Mouse (Mus musculus) midbrain, embryonic 16.5 days (tissue): Measurements from ENCODE around the gene Magi2. TPM values are rescaled to one million over a fixed set of nuclear protein-coding genes. Genes with fewer than 3 reads are reported as not detected.

Experiments
- ATAC-seq: fragments of 200-750 bp; cut with Nextera tagmentation; 2 replicates; pipeline ENCODE4 v1.8.0; 2017; ENCODE audit warnings: moderate TSS enrichment
- H3K27ac ChIP-seq: fragments of 300-500 bp; sonication (generic); 2 replicates; pipeline ENCODE4 v1.5.1; 2014; ENCODE audit warnings: mild to moderate bottlenecking, low read length, mixed read lengths
- H3K27me3 ChIP-seq: fragments of 300-500 bp; sonication (generic); 2 replicates; pipeline ENCODE4 v1.6.1; 2014; ENCODE audit warnings: low read depth, low read length, mixed read lengths; ENCODE audit not compliant: control insufficient read depth, insufficient read depth
- H3K36me3 ChIP-seq: fragments of 300-500 bp; sonication (generic); 2 replicates; pipeline ENCODE4 v1.6.1; 2014; ENCODE audit warnings: mild to moderate bottlenecking, low read length, moderate library complexity, mixed read lengths; ENCODE audit not compliant: control insufficient read depth, insufficient read depth
- H3K4me1 ChIP-seq: fragments of 300-500 bp; sonication (generic); 2 replicates; pipeline ENCODE4 v1.6.1; 2014; ENCODE audit warnings: mild to moderate bottlenecking, low read length, mixed read lengths; ENCODE audit not compliant: control insufficient read depth, insufficient read depth
- H3K4me2 ChIP-seq: fragments of 300-500 bp; sonication (generic); 2 replicates; pipeline ENCODE4 v1.6.1; 2014; ENCODE audit warnings: mild to moderate bottlenecking, low read length, mixed read lengths
- H3K4me3 ChIP-seq: fragments of 300-500 bp; sonication (generic); 2 replicates; pipeline ENCODE4 v1.5.1; 2014; ENCODE audit warnings: low read depth, mild to moderate bottlenecking, low read length, moderate library complexity, mixed read lengths
- H3K9ac ChIP-seq: fragments of 300-500 bp; sonication (generic); 2 replicates; pipeline ENCODE4 v1.6.1; 2014; ENCODE audit warnings: low read depth, low read length, mixed read lengths
- H3K9me3 ChIP-seq: fragments of 300-500 bp; sonication (generic); replicated peaks from 2 replicates; pipeline ENCODE4 v1.6.1; 2014; ENCODE audit warnings: mild to moderate bottlenecking, low read length, mixed read lengths; ENCODE audit not compliant: control insufficient read depth, poor library complexity, severe bottlenecking
- WGBS: fragments of 180-500 bp; shearing (Covaris S2); extraction: QIAGEN DNeasy Blood & Tissue Kit; methylation state at CpG from one replicate; pipeline ENCODE4 v1.1.7; 2014; 5-methylcytosine and 5-hydroxymethylcytosine counted together
- polyA plus RNA-seq: library from polyadenylated mRNA; unstranded; fragments of >200 nt; fragmentation: Nextera tagmentation; extraction: Ambion mirVana; gene quantifications from 2 replicates; pipeline ENCODE4 v1.2.1, GENCODE M21; 2015

Magi2 gene
- polyA plus RNA-seq, 1 experiment from 2014 or later: 33.0 TPM

GRCm38 (mm10) chr5:20109496-20109895, 882.7 kb downstream of the Magi2 start:
- 93% methylated on average over 3 of the region's 3 CpGs for WGBS
- no peaks in the 10 kb centered on the region for H3K9me3 ChIP-seq
- H3K27me3 ChIP-seq: no peaks in the 10 kb centered on the region
- no peaks in the 10 kb centered on the region for H3K36me3 ChIP-seq
- H3K27ac ChIP-seq: no peak overlapping the region
- no peak overlapping the region for H3K9ac ChIP-seq
- H3K4me1 ChIP-seq: no peaks in the 10 kb centered on the region
- H3K4me3 ChIP-seq: no peak overlapping the region
- ATAC-seq: no peak
- H3K4me2 ChIP-seq: no peak overlapping the region

GRCm38 (mm10) chr5:20117156-20117555, 890.3 kb downstream of the Magi2 start:
- H3K4me3 ChIP-seq: no peak overlapping the region
- H3K27ac ChIP-seq: no peak overlapping the region
- H3K36me3 ChIP-seq: no peaks in the 10 kb centered on the region
- no peak overlapping the region for H3K9ac ChIP-seq
- no peak for ATAC-seq
- no peaks in the 10 kb centered on the region for H3K27me3 ChIP-seq
- no peaks in the 10 kb centered on the region for H3K9me3 ChIP-seq
- H3K4me2 ChIP-seq: no peak overlapping the region
- no peaks in the 10 kb centered on the region for H3K4me1 ChIP-seq
- WGBS: 96% methylated on average over 3 of the region's 3 CpGs

GRCm38 (mm10) chr5:20140235-20140634, 913.4 kb downstream of the Magi2 start:
- no peaks in the 10 kb centered on the region for H3K9me3 ChIP-seq
- 47% methylated on average over 2 of the region's 2 CpGs for WGBS

GRCm38 (mm10) chr5:20140662-20141444, 914.0 kb downstream of the Magi2 start:
- Histone ChIP-seq H3K4me2 (peak overlapping the region; percentile 23), H3K4me3 (no peak overlapping the region), H3K9me3 (no peaks in the 10 kb centered on the region), H3K36me3 (no peaks in the 10 kb centered on the region), H3K9ac (no peak overlapping the region), H3K27ac (peak overlapping the region; percentile 50; the same call in 1 of the 2 replicates), H3K4me1 (peaks cover 18% of the 10 kb centered on the region), H3K27me3 (no peaks in the 10 kb centered on the region)
- ATAC-seq: peak; percentile 74
- 17% methylated on average over 10 of the region's 10 CpGs for WGBS

More at GRCm38 (mm10) chr5:20140235-20140634, 913.4 kb downstream of the Magi2 start:
- Histone ChIP-seq H3K4me1 (peaks cover 18% of the 10 kb centered on the region), H3K36me3 (no peaks in the 10 kb centered on the region), H3K9ac (no peak overlapping the region), H3K27ac (0 out of 2 replicates have a peak overlapping the region, but pooled peaks have one; percentile 17), H3K4me3 (no peak overlapping the region), H3K4me2 (peak overlapping the region; percentile 23; the same call in 1 of the 2 replicates), H3K27me3 (no peaks in the 10 kb centered on the region)
- ATAC-seq: no peak

GRCm38 (mm10) chr5:20153359-20154125, 926.7 kb downstream of the Magi2 start:
- peaks cover 2% of the 10 kb centered on the region; the same call in 1 of the 2 replicates for H3K4me1 ChIP-seq
- WGBS: 14% methylated on average over 3 of the region's 3 CpGs
- H3K9me3 ChIP-seq: no peaks in the 10 kb centered on the region
- H3K36me3 ChIP-seq: no peaks in the 10 kb centered on the region
- H3K4me2 ChIP-seq: no peak overlapping the region
- ATAC-seq: 0 out of 2 replicates have a peak, but pooled peaks have one; percentile 60
- H3K4me3 ChIP-seq: no peak overlapping the region
- H3K9ac ChIP-seq: no peak overlapping the region
- no peaks in the 10 kb centered on the region for H3K27me3 ChIP-seq
- no peak overlapping the region for H3K27ac ChIP-seq

GRCm38 (mm10) chr5:20196765-20197164, 969.9 kb downstream of the Magi2 start:
- 29% methylated on average over 5 of the region's 5 CpGs for WGBS
- no peak overlapping the region for H3K9ac ChIP-seq
- no peaks in the 10 kb centered on the region for H3K27me3 ChIP-seq
- peak; percentile 73 for ATAC-seq
- H3K4me1 ChIP-seq: peaks cover 7% of the 10 kb centered on the region; the same call in 1 of the 2 replicates
- no peaks in the 10 kb centered on the region for H3K9me3 ChIP-seq
- H3K4me2 ChIP-seq: no peak overlapping the region; the same call in 1 of the 2 replicates
- H3K27ac ChIP-seq: no peak overlapping the region
- no peak overlapping the region for H3K4me3 ChIP-seq
- no peaks in the 10 kb centered on the region for H3K36me3 ChIP-seq

- no peaks in the 10 kb centered on the region for H3K9me3 ChIP-seq
- H3K4me1 ChIP-seq: peaks cover 7% of the 10 kb centered on the region; the same call in 1 of the 2 replicates
- H3K36me3 ChIP-seq: no peaks in the 10 kb centered on the region
- H3K27ac ChIP-seq: no peak overlapping the region
- 0 out of 2 replicates have a peak, but pooled peaks have one; percentile 48 for ATAC-seq
- H3K4me3 ChIP-seq: no peak overlapping the region
- WGBS: 78% methylated on average over 9 of the region's 9 CpGs
- H3K27me3 ChIP-seq: no peaks in the 10 kb centered on the region
- no peak overlapping the region for H3K4me2 ChIP-seq
- no peak overlapping the region for H3K9ac ChIP-seq
These were observed 970.6 kb downstream of the Magi2 start for GRCm38 (mm10) chr5:20197395-20197794.

GRCm38 (mm10) chr5:20201348-20201747, 974.5 kb downstream of the Magi2 start:
- H3K9ac ChIP-seq: no peak overlapping the region
- WGBS: 69% methylated on average over 1 of the region's 1 CpGs

More at GRCm38 (mm10) chr5:20201348-20201747, 974.5 kb downstream of the Magi2 start:
- Histone ChIP-seq H3K4me2 (no peak overlapping the region), H3K27me3 (no peaks in the 10 kb centered on the region), H3K9me3 (no peaks in the 10 kb centered on the region), H3K4me1 (peaks cover 7% of the 10 kb centered on the region; the same call in 1 of the 2 replicates), H3K36me3 (no peaks in the 10 kb centered on the region), H3K27ac (no peak overlapping the region), H3K4me3 (no peak overlapping the region)
- ATAC-seq: no peak
